Mouse (Mus musculus) left cerebral cortex, adult 11 months (tissue): ENCODE data around the gene Pus10.

Experiments
- DNase-seq: peaks from one replicate; pipeline ENCODE4 v3.0.0; 2022; ENCODE audit warnings: low spot score

Gene Pus10

DNA sequence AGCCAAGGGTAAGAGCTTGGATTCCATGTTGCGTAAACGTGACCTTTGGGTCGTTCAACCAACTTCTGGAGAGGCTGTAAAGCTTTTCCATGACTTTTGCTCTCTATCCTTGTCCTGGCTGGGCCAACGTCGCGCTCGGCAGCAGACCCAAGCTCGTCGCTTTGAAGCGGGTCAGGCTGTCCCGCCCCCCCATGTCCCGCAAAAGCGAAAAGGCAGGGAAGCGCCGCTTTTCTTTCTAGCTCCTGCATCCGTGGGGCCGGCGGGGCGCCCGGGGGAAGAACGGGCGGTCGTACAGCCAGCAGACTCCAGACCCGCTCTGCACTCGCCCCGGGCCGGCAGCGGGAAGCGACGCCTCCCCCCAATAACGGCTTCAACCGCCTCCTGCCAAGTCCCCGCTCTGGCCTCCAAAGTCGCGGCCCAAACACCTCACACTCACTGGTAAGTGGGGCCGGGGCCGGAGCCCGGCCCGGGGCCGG is at the start of gene Pus10:
Gene Pus10 (plus strand): TSS at position 364 of the 476 bp plus-strand sequence.
- DNase-seq: no peak

DNA sequence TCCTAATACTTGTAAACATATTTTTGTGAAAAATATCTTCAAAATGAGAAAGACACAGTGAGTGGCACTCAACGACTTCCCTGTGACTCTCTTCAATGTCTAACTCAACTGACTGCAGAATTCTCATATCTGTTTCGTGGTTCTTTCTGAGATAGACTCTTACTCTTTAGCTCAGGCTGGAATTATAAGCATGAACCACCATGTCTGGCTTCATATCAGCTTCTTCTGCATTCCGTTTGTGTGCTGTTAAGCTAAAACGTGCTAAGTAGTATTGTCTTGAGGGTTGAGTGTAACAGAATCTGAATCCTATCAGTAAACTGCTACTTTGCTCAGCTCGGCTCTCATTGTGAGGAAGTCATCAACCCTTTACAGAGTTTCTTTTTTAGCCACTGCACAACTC is 46.5 kb upstream of the Pus10 start:
- DNase-seq: no peak

DNA sequence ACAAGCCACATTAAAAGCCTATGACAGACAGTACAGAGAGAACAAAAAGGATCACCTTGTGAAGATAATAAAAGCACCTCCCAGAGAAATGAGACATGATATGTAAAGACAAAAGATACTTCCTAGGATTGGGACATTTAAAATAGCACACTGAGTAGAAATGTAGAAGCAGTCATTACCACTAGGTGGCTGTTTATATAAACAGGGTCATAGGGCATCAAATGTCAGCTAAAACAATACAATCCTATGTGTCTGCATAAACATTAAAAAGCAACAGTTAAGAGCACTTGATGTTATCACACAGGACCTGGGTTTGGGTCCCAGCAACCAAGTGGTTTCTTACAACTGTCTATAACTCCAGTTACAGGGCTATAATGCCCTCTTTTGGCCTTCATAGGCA is 34.8 kb upstream of the Pus10 start:
- no peak for DNase-seq

DNA sequence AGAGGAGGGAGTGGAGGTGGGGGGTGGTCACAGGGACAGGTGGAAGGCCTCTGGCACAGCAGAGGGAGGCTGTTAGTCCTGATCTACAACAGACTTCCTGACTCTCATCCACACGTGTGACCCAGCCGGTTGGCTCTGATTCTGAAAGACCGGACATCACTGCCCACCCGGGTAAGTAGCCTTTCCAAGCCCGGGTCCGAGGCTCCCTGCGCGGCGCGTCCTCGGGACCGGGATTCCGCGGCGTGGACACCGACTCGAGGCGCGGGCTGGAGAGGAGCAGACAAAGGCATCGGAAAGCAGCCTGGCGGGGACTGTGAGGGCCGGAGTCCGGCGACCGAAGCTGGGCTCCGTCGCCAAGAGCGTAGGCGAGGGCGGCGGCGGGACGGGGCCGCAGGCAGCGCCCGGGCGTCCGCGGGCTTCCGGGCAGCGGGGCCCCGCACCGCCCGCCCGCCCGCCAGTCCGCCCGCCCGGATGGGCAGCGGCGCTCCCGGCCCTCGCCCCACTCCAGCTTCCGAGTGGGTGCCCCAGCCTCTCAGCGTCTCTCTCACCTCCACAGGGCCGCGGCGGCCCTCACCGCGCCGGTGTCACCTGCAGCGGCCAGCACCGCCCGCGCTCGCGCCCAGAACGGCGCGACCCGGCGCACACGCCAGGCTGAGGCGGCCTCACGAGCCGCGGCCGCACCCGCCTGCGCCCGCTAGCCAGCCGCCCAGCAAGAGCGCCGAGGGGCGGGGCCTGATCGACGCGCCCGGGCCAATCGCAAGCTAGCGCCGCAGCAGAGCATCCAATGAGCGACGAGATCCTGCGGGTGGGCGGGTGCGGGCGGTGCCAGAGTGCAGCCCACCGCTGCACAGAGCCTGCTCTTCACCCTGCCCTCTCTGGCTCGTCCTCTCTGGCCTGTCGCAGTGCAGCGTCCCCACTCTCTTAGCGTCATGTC is 32.3 kb upstream of the Pus10 start, which contains the start of gene 0610010F05Rik:
Gene 0610010F05Rik (minus strand): TSS at position 695 of the 934 bp plus-strand sequence.
- DNase-seq: peak; percentile 61

DNA sequence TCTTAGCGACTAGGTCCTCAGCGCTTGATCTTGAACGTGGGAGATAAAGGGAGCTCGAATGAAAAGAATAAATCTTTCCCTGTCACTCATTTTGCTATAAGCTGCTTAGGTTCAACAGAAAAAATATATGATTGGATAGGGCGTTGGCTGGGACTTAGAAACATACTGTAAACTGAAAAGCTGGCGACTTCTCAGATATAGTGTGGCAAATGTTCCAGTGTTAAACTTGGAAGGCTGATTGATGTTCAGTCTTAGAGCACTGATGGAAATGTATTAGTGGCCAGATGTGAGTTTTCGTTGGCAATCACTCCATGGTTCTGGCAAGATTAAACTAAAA is 31.6 kb upstream of the Pus10 start:
- DNase-seq: no peak

DNA sequence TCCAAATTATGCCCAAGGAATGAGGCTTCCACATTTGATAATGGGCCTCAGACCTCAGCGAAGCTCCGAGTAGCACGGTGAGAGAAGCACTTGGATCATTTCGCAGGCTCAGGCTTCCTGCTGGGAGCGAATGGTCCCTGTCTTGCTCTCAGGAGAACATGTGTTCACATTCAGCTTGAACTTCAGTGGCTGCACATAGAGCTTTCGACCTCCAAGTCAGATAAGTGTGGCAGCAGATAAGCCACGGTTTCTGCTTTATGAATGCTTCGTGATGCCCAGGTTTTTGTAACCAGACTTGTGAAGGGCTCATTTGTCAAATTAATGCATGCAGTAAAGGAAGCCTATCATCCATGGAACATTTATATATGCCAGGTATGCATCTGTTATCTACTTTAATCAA is 30.9 kb upstream of the Pus10 start:
- no peak for DNase-seq

DNA sequence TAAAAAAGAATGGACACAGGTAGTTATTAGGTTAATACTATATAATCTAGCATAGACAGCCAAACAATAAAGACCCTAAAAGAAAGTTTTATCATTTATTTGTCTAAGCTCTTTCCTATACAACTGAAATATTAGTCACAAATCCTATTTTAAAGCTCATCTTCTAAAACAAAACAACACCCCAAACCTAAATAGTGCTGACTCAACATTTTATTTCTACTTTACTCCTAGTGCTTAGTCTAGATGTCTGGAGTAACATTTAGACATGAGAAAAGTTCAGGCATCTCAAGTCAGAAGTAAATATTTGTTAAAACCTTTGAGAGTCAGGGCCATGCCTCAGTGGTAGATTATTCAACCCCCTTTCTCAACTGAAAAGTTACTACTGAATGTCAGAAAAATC is 18.0 kb upstream of the Pus10 start:
- no peak for DNase-seq

DNA sequence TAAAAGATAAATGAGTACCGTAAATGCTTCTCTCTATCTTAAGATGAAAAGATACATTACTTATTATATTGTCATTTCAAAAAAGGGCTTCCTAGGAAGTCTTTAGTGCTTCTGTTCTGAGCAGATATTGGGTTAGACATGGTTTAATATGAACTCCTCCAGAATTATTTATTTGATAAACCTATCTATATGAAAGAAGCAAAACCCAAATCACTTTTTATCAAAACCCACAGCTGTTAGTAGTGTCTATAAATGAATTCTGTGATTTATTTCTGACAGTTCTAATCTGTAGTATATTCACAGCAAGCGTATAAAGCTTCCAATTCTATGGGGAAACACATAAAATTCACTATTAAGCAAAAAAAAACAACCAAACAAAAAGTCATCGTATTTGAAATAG is 17.6 kb upstream of the Pus10 start:
- no peak for DNase-seq

DNA sequence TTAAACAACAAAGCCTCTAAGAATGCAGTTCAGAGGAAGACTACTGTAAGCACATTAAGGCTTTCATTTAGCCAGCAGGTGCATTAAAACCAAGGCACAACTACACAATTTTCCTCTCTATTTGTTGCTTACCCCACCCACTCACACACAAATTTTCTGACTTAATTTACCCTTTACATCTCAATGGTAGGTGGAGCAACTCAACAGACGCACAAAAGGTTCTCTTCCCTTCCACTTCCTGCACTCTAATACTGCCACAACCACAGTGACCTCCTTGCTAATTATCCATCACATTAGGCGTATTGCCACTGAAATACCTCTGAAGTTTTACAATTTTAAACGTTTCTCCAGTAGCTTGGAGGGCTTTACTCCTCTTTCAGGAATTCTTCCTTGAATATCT is 11.8 kb upstream of the Pus10 start:
- no peak for DNase-seq

DNA sequence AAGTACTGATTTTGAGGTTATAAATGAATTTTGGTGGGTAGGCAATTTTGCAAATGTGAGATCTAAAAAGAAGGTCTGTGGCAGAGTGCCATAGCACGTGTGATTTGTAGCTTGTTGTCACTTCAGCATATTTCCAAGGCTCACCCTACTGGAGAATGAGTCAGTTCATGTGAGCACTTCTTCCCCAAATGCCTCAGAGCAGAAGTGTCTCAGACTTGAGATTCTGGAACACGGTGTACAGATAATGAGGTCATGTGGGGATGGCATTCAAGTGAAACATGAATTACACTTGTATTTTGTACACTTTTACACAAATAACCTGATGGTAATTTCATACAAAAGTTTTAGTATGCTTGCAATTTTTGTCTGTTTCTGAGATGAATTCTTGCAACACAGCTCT is 7.7 kb upstream of the Pus10 start:
- DNase-seq: no peak

DNA sequence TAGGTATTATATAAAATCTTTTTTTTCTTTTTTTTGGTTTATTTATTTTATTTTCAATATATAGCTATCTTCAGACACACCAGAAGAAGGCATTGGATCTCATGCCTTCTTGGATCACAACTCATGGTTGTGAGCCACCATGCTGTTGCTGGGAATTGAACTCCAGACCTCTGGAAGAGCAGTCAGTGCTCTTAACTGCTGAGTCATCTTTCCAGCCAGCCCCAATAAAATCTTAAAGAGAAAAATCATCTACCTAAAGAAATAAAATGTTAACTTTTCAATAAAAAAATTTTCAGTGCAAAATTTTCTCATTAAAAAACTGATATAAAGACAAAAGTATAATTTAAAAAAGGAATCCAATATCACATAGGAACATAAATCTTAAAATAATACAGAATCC is 1.2 kb upstream of the Pus10 start:
- no peak for DNase-seq

DNA sequence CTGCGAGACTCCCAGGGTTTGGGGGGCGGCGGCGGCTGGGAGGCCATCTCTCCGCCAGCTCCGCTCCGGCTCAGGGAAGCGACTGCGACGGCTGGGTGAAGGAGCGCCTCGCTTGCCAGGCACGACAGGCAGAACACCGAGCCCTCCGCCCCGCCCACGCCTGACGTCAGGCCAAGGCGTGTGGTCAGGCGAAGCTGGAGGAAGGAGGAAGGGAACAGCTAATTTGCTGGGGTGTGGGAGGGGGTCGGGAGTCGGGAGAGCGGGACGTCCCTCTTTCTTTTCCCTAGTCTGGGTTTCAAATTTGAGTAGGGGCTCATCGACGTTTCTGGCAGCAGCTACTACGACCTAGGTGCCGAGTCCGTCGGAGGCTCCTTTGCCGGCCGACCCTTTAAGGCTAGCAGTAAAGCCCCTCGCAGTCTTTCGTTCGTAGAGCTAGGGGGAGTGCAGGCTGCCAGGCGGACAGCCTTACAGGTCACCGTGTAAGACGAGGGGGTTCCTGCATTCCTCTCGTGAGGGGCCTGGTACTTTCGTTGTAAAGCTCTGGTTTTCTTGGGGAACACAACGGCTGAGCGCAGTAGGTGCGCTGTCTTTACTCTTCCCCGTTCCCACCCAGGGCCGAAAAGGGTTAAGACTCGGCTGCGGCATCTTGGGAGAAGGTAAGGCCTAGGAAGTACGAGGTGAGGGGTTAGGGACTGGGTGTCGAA is 476 bp downstream of the Pus10 start, which contains the start of gene Pex13:
Gene Pex13 (minus strand): TSS at position 162 of the 704 bp plus-strand sequence.
- peak; percentile 79 for DNase-seq

DNA sequence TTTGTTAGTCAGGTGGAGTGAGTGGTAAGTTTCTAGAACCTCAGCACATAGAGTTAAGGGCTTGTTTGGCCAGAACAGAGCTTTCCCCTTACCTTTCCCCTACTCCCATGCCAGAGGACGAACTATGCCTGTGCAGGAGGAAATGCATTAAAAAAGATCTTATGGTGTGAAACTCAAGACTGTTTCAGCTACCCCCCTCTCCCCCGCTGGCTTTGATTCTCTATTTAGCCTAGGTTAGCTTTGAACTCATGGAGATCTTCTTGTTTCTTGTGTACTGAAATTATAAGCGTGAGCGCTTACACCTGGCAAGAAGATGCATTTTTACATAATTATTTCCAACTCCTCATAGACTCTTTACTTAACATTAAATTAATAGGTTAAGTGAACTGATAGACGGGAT is 1.1 kb downstream of the Pus10 start:
- no peak for DNase-seq

DNA sequence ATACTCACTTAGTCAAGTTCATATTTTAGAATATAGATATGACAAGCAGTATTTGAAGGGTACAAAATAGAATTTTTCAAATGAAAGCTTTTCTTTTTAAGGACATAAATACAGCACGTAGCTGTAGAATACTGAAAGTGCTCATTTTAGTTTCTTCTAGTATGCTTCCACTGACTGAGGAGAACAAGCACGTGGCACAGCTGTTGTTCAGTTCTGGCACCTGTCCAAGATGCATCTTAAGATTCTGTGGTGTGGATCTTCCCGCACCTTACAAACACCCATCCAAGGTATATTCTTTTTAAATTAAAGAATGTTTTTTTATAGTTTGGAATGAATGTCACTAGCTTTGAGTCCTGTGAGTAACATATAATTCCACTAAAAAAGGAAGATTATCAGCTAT is 1.7 kb downstream of the Pus10 start:
- DNase-seq: no peak

DNA sequence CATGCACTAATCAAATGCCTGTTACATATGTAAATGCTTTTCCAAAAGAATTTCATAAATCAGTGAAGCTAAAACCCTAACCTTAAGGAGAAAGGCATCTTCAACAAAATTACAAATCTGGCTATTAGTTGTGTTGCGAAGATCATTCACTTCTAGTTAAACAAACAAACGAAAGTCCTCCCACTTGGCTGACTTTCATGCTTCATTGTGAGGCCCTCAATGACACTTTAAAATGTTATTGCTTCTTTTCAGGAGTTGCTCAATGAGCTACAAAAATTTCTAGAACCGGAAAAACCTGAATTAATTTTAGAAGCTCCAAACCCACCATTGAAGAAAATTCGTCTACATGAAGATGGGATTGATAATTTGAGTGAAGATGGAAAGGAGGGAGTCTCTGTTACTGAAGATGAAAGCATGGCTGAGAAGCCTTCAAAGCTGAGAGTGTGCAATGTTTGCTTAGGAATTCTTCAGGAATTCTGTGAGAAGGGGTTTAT is 6.8 kb downstream of the Pus10 start:
- no peak for DNase-seq

DNA sequence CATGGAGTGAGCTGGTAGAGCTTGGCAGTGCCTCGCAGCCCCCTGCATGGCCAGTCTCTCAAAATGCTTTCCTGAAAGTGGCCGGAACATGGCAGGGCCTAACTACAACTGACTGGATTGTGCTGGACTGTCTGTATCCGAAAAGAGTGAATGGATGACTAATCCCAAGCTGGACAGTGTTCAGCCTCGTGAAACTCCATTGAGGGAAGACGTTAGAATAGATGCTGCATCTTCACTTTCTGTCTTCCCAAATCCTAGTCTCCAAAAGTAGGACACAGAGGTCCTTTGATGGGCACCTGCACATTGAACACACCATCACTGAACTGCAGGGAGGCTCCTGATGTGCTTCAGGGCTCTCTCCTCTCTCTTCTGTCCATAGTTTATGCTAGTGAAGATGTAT is 10.6 kb downstream of the Pus10 start:
- DNase-seq: no peak

DNA sequence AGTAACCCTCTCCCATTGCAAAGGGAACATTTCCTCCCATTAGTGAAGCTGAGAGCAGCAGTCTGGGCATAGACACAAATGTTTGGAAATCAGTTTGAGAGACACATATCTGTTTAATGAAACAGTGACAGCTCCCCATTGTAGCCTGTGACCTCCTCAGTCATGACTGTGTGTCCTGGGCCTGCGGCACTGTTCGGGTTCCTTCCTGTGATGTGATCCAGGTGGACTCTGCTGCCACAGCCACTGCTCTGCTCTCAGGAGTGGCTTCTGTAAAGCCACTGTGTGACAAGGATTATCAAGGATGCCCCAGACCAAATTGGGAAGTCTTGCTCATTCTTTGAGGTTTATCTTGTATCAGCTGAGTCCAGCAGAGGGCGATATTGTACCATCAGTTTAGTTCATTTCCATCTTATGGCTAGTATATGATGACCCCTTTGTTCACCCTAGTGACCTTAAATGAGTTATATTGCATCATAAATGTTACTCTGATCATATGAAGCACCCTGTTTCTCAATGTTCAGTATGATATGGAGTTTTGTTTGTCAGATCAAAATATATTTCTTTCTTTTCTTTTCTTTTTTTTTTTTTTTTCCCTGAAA is 13.7 kb downstream of the Pus10 start:
- DNase-seq: peak; percentile 56

DNA sequence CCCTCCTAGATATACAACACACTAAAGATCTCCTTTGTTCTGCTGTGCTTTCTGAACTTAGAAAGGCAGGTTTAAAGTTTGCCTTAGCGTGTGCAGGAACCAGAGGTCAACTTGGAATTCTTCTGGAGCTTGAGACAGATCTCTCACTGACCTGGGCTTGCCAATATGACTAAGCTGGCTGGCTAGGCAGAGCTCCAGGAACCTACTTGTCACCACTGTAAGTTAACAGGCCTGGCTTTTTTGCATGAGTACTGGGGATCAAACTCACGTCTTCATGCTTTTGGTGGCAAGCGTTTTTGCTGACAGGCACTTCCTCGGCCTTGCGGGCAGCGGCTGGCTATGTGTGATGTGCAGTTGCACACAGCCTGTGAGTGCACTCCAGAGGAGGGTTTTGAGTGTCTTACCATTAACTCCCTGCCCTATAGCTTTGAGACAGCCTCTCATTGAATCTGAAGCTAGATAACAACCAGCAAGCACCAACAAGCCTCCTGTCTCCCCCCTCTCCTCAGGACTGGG is 15.0 kb downstream of the Pus10 start:
- no peak for DNase-seq

DNA sequence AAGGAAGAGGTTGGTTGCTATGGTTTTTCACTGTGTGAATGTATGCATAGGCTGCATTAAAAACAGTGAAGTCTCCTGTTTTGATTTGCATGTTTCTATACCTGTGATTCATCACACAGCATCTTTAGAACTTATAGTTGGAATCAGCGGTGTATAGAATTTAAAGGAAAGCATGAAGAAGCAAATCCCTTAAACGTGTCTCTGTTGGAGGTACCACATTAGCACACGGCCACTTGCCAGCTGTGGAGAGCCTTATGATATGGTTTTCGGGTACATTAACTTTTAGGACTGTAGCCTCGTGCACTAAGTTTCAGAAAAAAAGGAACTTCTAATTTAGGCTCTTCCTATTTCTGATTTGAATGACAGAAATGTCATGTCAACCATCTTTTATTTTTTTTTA is 17.1 kb downstream of the Pus10 start:
- DNase-seq: no peak

DNA sequence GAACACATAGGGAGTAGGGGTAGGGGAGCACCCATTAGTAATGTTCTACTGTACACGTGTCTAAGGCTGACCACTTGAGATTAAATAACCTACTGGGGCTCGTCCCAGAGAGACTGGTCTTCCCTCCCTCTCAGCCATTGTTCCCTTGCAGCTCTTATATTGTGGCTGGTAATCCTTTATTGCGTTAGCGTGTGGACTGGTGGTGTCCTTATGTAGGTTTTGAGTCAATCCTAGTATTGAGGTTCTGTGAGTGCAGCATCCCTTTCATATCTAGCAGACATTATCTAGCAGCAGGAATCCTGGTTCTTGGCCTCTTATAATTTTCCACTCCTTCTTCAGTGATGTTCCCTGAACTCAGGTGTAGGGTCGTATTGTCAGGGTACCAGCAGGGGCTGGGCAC is 21.2 kb downstream of the Pus10 start:
- no peak for DNase-seq

DNA sequence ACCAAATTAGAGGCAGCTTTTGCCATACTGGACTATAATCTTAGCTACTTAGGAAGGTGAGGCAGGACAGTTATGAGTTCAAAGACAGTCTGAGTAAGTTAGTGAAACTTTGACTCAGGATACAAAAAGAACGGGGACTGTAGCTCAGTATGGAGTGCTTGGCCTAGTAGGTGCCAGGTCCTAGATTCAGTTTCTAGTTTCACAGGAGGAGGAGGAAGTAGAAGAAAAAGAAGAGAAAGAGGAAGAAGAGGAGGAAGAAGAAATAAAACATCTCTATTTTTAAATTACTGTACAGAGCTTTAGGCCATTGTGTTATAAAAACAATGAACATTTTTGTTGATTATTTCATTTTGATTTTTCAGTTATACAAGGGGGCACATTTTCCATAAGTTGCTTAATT is 22.6 kb downstream of the Pus10 start:
- DNase-seq: no peak

DNA sequence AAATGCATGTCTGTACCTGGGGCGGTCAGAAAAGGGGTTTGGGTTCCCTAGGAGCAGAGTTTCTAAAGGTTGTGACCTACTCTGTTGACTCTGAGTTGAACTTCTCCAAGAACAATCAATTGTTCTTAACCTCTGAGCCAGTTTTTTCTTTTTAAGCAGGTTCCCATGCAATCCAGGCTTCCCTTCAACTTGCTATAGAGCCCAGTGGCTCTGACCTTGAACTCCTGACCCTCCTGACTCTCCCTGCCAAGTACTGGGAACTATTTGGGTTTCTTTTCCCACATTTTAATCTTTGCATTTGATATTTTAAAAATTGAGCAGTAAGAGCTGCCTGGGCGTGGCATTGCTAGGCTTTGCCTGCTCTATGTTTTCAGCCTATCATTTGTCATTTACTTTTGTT is 27.8 kb downstream of the Pus10 start:
- DNase-seq: no peak
